Mouse (Mus musculus): ENCODE data around the gene Odf2.

Gene Odf2

DNA sequence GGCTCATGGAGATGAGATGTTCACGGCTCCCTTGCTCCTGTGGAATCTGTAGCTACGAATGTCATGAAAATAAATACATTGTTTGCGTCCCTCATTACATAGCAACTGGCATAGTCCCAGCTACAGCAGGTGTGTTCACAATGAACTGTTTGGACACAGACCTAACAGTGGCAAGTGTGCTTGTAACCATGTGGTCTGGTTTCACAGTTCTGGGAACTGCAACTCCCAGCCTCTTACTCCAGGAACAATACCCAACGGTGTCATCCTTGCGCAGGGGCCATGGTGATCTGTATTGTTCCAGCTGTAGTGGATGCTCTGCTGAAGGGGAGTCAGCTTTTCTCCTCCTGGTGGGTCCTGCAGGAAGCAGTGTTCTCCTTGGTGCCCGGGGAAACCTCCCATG is 42.2 kb downstream of the Odf2 start:
- in situ Hi-C loops (cut with MboI, MseI) = no loop called here

DNA sequence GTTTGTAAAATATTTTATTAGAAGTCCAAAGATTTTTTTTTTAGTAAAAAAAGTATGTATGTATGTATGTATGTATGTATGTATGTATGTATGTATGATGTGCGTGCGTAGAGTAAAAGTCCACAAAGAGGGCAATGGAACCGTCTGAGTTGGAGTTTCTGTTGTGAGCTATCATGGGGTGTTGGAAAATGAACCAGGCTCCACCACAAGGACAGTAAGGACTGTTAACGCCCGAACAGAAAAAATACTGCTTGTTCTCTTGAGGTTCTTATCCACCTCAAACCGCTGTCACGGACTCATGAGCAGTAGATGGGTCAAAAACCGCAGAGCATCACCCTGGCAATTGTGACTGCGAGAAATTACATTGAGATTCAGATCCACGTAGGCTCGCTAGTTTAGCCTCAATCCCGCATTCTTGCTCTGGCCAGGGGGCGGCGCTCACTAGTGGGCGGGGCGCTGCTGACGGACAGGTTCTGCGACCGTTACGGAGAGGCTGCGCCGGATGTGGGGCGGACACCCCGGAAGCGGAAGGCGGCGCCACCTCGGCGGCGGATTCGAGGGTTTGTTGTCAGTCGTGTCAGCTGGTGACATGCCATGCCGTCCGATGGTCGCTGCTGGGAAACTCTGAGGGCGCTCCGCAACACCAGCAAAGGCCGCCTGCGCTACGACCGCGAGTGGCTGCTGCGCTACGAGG is 46.0 kb downstream of the Odf2 start, which contains the start of gene Gle1:
Gene Gle1 (plus strand): TSS at position 521 of the 694 bp plus-strand sequence.
- in situ Hi-C loops (cut with MboI, MseI) = no loop called here

DNA sequence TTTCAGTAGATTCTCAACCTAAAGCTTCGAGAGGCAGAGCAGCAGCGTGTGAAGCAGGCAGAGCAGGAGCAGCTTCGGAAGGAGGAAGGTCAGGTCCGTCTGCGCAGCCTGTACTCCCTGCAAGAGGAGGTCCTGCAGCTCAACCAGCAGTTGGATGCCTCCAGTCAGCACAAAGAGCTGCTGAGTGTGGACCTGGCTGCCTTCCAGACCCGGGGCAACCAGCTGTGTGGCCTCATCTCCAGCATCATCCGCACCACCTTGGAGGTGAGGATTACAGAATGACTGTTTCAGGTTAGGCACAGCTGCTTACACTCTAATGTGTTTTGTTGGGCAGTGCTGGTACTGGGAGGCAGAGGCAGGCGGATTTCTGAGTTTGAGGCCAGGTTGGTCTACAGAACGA is 51.1 kb downstream of the Odf2 start:
- in situ Hi-C loops (cut with MboI, MseI) = no loop called here

DNA sequence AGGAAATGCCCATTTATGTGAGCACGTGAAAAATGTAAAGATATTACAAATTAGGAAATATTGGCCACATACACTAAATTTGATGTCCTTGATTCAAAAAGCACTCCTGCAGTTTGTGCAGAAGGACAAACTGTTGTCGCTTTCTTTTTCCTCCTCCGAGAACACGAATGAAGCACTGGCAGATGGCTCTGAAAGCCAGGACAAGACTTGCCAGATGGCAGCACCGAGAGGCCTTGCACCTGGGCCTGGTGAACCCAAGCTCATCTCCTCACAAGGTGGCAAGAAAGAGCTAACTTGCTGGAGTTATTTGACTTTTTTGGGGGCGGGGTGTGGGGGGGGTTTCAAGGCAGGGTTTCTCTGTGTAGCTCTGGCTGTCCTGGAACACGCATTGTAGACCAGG is 51.8 kb downstream of the Odf2 start:
- in situ Hi-C loops (cut with MboI, MseI) = no loop called here

DNA sequence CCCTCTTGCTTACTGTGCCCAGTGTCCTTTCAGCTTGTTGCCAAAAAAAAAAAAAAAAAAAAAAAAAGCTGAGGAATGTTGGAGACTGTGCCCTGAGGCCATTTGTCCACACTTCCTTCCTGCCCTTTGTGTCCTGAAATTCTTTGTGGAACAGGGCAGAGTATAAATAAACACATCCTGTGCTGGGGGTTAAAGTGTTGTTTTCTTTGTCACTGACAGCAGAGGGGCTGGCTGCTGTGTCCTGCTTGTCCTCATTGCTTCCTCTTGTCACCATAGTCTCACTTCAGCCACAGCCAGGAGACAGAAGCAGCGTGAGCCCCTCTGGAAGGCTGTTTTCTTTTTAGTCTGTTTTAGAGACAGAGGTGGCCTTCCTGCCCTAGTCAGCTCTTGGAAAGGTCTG is 55.7 kb downstream of the Odf2 start:
- in situ Hi-C loops (cut with MboI, MseI) = no loop called here

DNA sequence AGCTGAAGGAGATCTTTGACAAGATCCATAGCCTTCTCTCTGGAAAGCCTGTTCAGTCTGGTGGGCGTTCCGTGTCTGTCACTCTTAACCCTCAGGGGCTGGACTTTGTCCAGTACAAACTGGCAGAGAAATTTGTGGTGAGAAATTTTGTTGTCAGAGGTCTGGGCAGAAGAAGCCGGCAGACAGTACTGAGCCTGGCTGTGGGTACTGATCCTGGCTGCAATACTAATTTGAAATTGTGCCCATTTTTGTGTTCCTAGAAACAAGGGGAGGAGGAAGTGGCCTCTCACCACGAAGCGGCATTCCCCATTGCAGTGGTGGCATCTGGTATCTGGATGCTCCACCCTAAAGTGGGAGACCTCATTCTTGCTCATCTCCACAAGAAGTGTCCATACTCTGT is 59.9 kb downstream of the Odf2 start:
- in situ Hi-C loops (cut with MboI, MseI) = no loop called here

DNA sequence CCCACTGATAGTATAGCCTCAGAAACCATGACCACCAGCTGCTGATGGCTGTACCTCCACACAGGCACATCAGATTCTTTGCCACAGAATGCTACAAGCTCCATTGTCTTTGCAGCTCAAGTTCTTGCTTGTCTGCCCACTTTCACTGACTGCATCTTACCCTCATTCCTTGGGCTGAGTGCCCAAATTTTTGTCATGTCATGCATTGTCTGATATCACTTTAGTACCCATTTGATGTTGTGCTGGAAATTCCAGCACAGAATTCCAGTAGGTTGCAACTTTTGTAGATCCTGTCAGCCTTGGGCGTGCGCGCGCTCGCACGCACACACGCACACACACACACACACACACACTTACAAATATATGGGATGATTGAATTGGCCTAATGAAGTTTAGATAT is 72.2 kb downstream of the Odf2 start:
- in situ Hi-C loops (cut with MboI, MseI) = no loop called here

DNA sequence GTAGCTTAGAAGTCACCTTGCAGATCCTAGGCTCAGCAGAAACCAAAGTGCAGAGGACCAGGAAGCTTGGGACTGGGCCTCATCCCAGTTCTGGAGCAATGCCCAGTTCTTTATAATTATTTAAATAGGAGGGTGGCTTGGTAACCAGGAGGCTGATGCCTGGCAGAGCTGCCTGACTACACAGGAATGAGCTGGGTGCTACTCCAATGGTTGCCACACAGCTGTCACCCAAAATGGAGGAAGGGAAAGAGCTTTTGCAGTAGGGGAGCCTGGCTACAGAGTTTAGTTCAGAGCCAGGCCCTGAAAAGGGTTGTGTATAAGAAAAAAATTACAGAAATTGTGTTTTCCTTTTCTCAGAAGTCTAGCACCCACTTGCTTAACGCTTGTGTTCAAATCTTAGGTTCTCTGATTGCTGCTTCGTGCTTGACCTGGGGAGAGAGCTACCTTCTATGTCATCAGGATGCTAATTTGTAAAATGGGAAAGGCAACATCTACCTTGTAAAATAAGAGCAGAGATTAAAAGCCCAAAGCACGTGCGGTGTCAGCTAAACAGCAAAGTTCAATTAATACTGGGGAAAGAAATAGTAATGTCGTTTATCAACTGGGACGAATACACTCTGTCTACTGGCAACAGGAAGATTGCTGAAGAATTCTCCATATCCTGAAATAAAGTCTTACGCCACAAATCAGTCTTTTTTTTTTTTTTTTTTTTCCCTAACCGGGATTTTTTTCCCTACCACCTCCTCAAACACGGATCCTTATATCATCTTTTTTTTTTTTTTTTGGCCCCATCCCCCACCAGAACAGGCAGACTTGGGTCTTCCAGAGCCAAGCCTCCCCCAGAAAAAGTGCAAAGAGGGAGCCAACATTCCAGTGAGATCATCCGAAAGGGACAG is 75.6 kb downstream of the Odf2 start:
- in situ Hi-C loops (cut with MboI, MseI) = no loop called here

DNA sequence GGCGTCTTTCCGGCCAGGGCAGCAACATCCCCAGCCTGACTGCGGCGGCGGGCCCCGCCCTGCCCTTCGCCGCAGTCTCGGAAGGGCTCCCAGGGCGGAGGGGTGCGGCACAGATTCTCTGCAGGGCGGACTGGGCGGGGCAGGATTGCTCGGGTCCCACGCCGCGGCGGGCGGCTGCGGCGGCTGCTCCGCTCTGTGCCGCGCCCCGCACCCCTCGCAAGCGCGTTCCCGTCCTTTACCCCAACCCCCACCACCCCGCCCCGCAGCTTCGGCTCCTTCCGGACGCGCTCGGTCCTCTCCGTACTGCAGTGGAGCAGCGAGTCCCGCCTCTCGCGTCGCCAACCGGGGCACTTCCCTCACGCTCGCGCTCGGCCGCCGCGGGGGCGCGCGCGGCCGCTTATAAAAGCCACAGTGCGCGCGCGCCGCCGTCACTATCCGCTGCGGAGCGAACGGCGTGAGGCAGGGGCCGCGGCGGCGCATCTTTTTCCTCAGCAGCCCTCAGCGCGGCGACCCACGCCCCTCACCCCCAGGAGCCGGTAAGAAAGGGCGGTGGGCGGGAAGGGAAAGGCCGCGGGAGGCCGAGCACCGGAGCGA is 76.3 kb downstream of the Odf2 start, which contains the start of gene Sptan1:
Gene Sptan1 (plus strand): TSS at position 311 of the 594 bp plus-strand sequence.
- in situ Hi-C loops (cut with MboI, MseI) = no loop called here

DNA sequence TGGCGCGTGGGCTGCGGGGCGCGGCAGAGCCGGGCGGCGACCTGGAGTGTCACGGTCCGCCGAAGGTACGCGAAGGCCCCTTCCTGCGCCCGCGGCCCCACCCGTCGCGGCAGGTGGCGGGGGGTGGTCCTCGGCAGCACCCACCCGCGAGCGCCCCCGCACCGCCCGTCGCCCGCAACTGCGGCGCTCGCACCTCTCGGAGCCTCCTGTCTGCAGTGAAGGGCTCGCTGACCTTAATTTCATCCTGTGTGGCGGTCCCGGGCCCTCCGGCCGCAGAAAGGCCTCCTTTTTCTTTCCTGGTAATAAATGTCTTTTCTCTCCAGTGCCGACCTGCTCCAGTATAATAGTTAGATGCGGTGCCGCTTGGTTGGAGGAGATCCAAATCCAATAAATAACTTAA is 76.9 kb downstream of the Odf2 start:
- in situ Hi-C loops (cut with MboI, MseI) = no loop called here

DNA sequence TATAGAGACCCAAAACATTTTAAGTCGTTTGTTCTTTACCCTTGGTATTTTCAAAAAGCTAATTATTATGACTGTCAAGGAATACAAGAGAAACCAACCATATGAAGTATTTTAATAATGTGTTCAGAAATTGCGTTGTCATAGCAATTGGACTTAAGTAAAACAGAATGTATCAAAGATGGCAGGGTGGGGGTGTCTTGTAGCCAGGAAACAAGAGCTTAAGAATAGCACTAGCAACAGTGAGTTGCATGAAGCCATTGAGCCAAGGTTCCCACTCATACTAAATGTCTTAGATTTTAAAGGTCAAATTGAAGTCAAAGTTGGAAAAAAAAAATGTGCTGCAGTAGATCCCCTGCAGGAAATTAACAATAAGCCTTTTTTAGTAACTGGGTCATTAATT is 77.8 kb downstream of the Odf2 start:
- in situ Hi-C loops (cut with MboI, MseI) = no loop called here

DNA sequence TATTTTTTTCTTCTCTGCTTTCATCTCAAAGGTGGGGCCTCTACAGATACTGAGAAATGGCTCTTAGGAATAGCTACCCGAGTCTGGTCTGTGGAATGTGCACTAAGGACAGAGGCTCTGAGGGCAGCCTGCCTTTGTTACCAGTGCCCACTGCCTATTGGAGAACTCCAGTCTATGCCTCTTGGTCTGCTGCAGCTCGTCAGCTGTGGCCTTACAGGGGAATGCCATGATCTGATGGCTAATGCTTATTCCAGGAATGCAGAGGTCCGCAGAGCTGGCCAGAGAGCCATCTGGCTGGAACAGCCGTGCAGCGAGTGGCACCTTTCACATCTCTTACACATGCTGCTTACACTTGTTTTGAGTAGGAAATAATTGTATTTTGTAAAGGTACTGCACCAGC is 78.7 kb downstream of the Odf2 start:
- in situ Hi-C loops (cut with MboI, MseI) = no loop called here

DNA sequence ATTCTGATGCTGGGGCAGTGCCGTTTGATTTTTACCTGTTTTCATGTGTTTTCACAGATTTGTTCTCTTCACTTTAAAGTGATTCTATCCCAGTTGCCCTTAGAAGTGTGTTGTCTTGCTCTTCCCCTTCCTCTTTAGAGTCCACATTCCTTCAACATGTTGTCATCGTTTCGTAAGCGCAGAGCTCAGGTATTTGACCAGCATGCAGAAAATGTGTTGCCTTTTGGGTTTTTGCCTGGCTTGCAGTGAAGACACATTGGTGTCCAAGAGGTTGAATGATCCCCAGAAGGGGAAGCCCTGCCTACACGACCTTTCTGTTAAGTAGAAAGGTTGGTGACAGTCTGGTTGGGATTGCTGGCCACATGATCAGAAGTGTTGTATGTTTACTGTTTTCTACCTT is 79.6 kb downstream of the Odf2 start:
- in situ Hi-C loops (cut with MboI, MseI) = no loop called here

DNA sequence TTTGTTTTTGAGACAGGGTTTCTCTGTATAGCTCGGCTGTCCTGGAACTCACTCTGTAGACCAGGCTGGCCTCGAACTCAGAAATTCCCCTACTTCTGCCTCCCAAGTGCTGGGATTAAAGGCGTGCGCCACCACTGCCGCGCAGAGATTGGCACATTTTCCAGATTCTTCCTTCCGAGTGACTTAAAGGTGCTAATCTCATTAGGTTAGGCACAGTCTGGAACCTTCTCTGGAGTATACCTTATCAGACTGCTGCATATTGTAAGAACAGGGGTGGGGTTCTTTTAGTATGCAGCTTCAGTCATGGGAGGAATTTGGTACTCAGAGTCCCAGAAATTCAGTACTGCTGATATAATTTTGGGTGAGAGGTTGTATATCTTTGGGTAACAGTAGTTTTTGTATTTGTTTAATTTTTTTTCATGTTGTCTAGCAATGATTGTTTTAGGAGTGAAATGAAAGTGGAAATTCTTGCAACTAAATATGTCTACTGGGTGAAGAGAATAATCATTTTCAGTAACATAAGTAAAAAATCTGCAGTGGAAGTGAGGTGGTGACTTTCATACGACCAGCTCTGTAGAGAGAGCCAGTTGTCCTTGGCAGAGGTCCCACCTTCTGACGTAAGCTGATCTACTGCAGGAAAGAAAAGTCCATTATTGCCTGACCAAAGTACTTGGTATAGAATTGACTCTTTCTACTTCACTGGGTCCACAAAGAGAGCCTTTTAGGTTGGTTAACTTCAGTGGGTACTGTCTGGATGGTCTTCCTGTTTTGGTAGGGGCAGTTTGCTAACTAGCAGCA is 83.0 kb downstream of the Odf2 start:
- in situ Hi-C loops (cut with MboI, MseI) = no loop called here

DNA sequence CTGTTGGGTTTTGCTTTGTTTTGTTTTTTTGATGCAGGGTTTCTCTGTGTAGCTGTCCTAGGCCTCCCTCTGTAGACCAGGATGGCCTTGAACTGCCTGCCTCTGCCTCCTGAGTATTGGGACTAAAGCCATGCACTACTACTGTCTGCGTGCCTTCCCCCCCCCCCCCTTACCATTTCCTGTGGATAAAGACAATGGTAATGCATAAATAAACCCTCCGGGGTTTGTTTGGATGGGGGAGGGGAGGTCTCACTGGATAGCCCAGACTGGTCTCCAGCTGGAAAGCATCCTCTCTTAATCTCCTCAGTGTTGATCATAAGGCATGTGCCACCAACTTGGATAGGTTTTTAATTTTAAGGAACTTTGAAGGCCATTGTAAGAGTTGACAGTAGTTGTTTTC is 84.5 kb downstream of the Odf2 start:
- in situ Hi-C loops (cut with MboI, MseI) = no loop called here

DNA sequence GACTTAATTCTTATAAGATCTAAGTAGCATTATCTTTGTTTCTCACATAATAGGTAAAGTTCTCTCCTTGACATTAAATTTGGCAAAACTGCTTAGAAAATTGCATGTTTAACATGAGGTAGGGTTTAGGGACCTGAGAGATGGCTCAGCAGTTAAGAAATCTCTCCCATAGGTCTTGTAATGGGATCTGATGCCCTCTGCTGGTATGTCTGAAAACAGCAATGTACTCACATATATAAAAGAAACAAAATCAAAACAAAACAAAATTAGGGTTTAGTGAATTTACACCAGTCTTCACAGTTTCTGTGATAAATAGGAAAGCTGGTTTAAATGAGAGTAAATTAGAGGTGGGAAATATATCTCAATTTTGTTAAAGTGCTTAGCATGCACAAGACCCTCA is 88.3 kb downstream of the Odf2 start:
- in situ Hi-C loops (cut with MboI, MseI) = loop anchor here (25.0 kb wide), 1 partner anchor 2010 kb away; no protein-coding TSS in a partner anchor

DNA sequence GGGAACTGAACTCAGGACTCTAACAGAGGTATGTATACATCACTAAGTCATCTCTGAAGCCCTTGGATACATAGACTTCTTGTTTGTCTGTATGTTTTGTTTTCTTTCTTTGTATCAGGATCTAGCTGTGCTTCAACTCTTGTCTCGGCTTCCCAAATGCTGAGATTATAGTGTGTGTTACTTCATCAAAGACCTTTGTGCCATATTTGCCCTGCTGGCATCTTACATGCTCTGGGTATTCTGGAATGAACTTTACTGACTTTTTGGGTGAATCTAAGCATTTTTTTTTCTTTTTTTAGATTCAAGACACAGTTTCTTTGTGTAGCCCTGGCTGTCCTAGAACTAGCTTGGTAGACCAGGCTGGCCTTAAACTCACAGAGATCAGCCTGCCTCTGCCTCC is 91.6 kb downstream of the Odf2 start:
- in situ Hi-C loops (cut with MboI, MseI) = loop anchor here (25.0 kb wide), 1 partner anchor 2007 kb away; no protein-coding TSS in a partner anchor

All from T-helper 2 cell (primary cell).